Comparison of ENCODE assay signal across 9 mouse cellular contexts in genomic region chr10:42273760-42274691, GRCm38 (mm10). TPM values are rescaled to one million over a fixed set of nuclear protein-coding genes. Genes with fewer than 3 reads are reported as not detected.
DNase-seq lines count a peak whose midpoint lies in the region; ATAC-seq lines count a peak whose summit lies in the region.
"Had no signal": no experiment of that assay in that cellular context is flagged by ENCODE, and none has a peak within 500 bp of the region (broad histone marks: within the 10 kb centered on the region; RNA-seq: fewer than 3 reads in every experiment).

No protein-coding gene starts in this region.

- 10% methylated on average over 21 of the region's 21 CpGs for WGBS in embryonic facial prominence, embryonic 13.5 days
- 3% methylated on average over 21 of the region's 21 CpGs for WGBS in hindbrain, embryonic 10.5 days
- WGBS in limb, embryonic 12.5 days = 9% methylated on average over 21 of the region's 21 CpGs
- WGBS in midbrain, embryonic 14.5 days = 8% methylated on average over 21 of the region's 21 CpGs

- peaks cover 12% of the 10 kb centered on the region for H3K36me3 ChIP-seq in embryonic facial prominence, embryonic 13.5 days
- no peaks in the 10 kb centered on the region for H3K36me3 ChIP-seq in hindbrain, embryonic 10.5 days
- peaks cover 10% of the 10 kb centered on the region for H3K36me3 ChIP-seq in limb, embryonic 12.5 days
- no peaks in the 10 kb centered on the region for H3K36me3 ChIP-seq in midbrain, embryonic 14.5 days (ENCODE audit: control insufficient read depth, insufficient read depth, low read length)

- H3K27me3 ChIP-seq in embryonic facial prominence, embryonic 13.5 days = 0 out of 2 replicates have a peak, but pooled peaks cover 4% of the 10 kb centered on the region
- peaks cover 36% of the 10 kb centered on the region for H3K27me3 ChIP-seq in hindbrain, embryonic 10.5 days (ENCODE audit: insufficient read depth, poor library complexity, severe bottlenecking)
- peaks cover 20% of the 10 kb centered on the region for H3K27me3 ChIP-seq in limb, embryonic 12.5 days
- peaks cover 7% of the 10 kb centered on the region; the same call in 1 of the 2 replicates for H3K27me3 ChIP-seq in midbrain, embryonic 14.5 days (ENCODE audit: control insufficient read depth, insufficient read depth, low read length)
- H3K27me3 ChIP-seq: Patski had no signal

- no peaks in the 10 kb centered on the region for H3K9me3 ChIP-seq in embryonic facial prominence, embryonic 13.5 days
- no peaks in the 10 kb centered on the region for H3K9me3 ChIP-seq in hindbrain, embryonic 10.5 days
- no peaks in the 10 kb centered on the region for H3K9me3 ChIP-seq in limb, embryonic 12.5 days
- H3K9me3 ChIP-seq in midbrain, embryonic 14.5 days (ENCODE audit: control insufficient read depth, low read length) = no peaks in the 10 kb centered on the region

- no peak for ATAC-seq in cerebellum, adult (ENCODE audit: insufficient number of reproducible peaks, low FRiP score, low TSS enrichment)
- ATAC-seq in embryonic facial prominence, embryonic 13.5 days (ENCODE audit: insufficient number of reproducible peaks, insufficient read depth, low FRiP score, low TSS enrichment, low read depth) = no peak
- no peak for ATAC-seq in limb, embryonic 12.5 days (ENCODE audit: insufficient number of reproducible peaks, insufficient read depth, low FRiP score, low TSS enrichment, low read depth)
- no peak for ATAC-seq in midbrain, embryonic 14.5 days (ENCODE audit: low FRiP score, low TSS enrichment)
- ATAC-seq: Patski had no signal

- H3K4me2 ChIP-seq in embryonic facial prominence, embryonic 13.5 days = peak overlapping the region; percentile 98
- H3K4me2 ChIP-seq in limb, embryonic 12.5 days = peak overlapping the region; percentile 96
- H3K4me2 ChIP-seq in midbrain, embryonic 14.5 days (ENCODE audit: low read length) = peak overlapping the region; percentile 98

- peak; percentile 73 for DNase-seq in cerebellum, adult 11-12 months
- peak; percentile 41 to 48 for DNase-seq in adrenal gland, adult 18-20 months (ENCODE audit: low spot score in 2 of 2)
- peak; percentile 38 for DNase-seq in hindbrain, embryonic 10.5 days (ENCODE audit: low spot score)
- DNase-seq in midbrain, embryonic 14.5 days = peak; percentile 34
- peak; percentile 75 for DNase-seq in testis, postnatal 10 days (ENCODE audit: low spot score)

- peaks cover 46% of the 10 kb centered on the region for H3K4me1 ChIP-seq in embryonic facial prominence, embryonic 13.5 days
- H3K4me1 ChIP-seq in hindbrain, embryonic 10.5 days (replicated peaks) = peaks cover 56% of the 10 kb centered on the region
- H3K4me1 ChIP-seq in limb, embryonic 12.5 days (replicated peaks) = peaks cover 55% of the 10 kb centered on the region
- peaks cover 13% of the 10 kb centered on the region for H3K4me1 ChIP-seq in midbrain, embryonic 14.5 days (ENCODE audit: control insufficient read depth, insufficient read depth, low read length)

- no peak overlapping the region; the same call in 1 of the 2 replicates for H3K27ac ChIP-seq in embryonic facial prominence, embryonic 13.5 days
- H3K27ac ChIP-seq in hindbrain, embryonic 10.5 days = peak overlapping the region; percentile 91
- H3K27ac ChIP-seq in limb, embryonic 12.5 days = no peak overlapping the region
- H3K27ac ChIP-seq in midbrain, embryonic 14.5 days (replicated peaks; ENCODE audit: low read depth, low read length) = no peak overlapping the region

- H3K9ac ChIP-seq in embryonic facial prominence, embryonic 13.5 days = peak overlapping the region; percentile 88
- peak overlapping the region; percentile 81; the same call in 1 of the 2 replicates for H3K9ac ChIP-seq in limb, embryonic 12.5 days (replicated peaks)
- H3K9ac ChIP-seq in midbrain, embryonic 14.5 days (replicated peaks; ENCODE audit: low read length) = peak overlapping the region; percentile 75

- H3K4me3 ChIP-seq in embryonic facial prominence, embryonic 13.5 days = peak overlapping the region; percentile 79
- H3K4me3 ChIP-seq in hindbrain, embryonic 10.5 days = peak overlapping the region; percentile 85
- peak overlapping the region; percentile 82 for H3K4me3 ChIP-seq in limb, embryonic 12.5 days (replicated peaks)
- peak overlapping the region; percentile 80 for H3K4me3 ChIP-seq in midbrain, embryonic 14.5 days (replicated peaks; ENCODE audit: low read depth, low read length)

RNA-seq across cellular contexts. Expression of gene Foxo3, which starts 2.5 kb away (rescaled TPM):
- total RNA-seq in adrenal gland, adult 18-20 months (2021) = 10 to 100 TPM; 48.9 to 63.3 TPM
- polyA plus RNA-seq in embryonic facial prominence, embryonic 13.5 days (2015; fragmentation: Nextera tagmentation; extraction: Ambion mirVana) = 8.0 and 8.6 TPM in 2 replicates
- polyA plus RNA-seq in hindbrain, embryonic 10.5 days (2016; fragmentation: Nextera tagmentation; extraction: Ambion mirVana) = 2.5 and 3.0 TPM in 2 replicates
- polyA plus RNA-seq in limb, embryonic 12.5 days (2016; fragmentation: Nextera tagmentation; extraction: Ambion mirVana) = 6.3 and 6.4 TPM in 2 replicates
- polyA plus RNA-seq in midbrain, embryonic 14.5 days (2014; fragmentation: Nextera tagmentation; extraction: Ambion mirVana) = 6.0 and 8.3 TPM in 2 replicates
